Mouse (Mus musculus): ENCODE measurements around the gene Kcp. TPM values are rescaled to one million over a fixed set of nuclear protein-coding genes. Genes with fewer than 3 reads are reported as not detected.

Gene Kcp
- polyA plus RNA-seq, 1 experiment from 2014 or later, result 9.5 TPM

DNA sequence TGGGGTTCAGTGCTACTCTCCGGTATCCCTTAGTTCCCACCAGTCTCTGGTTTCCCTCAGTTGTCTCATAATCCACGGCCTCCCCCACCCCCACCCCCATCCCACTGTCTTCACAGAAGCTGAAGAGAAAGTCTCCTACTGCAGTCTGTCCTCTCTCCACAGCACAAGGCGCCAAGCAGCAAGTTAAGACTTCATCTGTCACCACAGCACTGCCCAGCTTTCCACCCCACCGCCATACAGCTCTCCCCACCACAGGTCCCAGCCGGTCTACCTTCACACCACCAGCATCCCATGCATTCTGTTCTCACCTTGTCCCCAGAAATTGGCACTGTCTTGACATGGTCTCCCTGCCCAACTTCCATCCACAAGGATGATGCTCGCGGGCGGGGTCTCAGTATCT, 918 bp downstream of the Kcp start:
- peak overlapping the region; percentile 82 for H3K4me2 ChIP-seq
- no peak overlapping the region for H3K27ac ChIP-seq (ENCODE audit: low read depth, low read length)
- 30% methylated on average over 8 of the region's 8 CpGs for WGBS
- peaks cover 31% of the 10 kb centered on the region for H3K27me3 ChIP-seq (replicated peaks; ENCODE audit: control insufficient read depth, insufficient read depth, low read length)
- H3K9me3 ChIP-seq (ENCODE audit: control insufficient read depth, low read length), result no peaks in the 10 kb centered on the region
- no peak for ATAC-seq (replicated peaks; ENCODE audit: low FRiP score)
- peaks cover 12% of the 10 kb centered on the region for H3K4me1 ChIP-seq (replicated peaks; ENCODE audit: control insufficient read depth, insufficient read depth, low read length)
- no peaks in the 10 kb centered on the region for H3K36me3 ChIP-seq (ENCODE audit: control insufficient read depth, insufficient read depth, low read length)
- peak overlapping the region; percentile 58 for H3K4me3 ChIP-seq (ENCODE audit: low read depth, low read length)
- no peak overlapping the region for H3K9ac ChIP-seq (ENCODE audit: low read depth, low read length)
- DNase-seq (ENCODE audit: low spot score), result no peak

DNA sequence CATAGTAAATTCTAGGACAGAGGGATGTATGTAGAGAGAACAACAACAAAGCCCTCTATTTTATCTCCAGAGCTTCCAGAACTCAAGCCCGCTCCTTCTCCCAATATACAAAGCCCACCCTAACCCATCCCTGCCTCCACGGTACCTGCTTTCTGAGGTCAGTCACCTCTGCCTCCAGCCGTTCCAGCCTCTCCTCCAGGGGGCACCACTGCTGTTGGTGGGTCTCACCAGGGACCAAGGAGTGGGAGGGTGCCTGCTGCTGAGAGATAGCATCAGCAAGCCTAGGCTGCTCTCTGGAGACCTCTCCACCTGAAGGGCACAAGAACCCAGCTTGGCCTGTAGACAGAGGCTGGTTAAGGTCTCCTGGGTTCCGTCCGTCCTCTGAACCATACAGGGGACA, 2.3 kb downstream of the Kcp start:
- no peaks in the 10 kb centered on the region for H3K36me3 ChIP-seq (ENCODE audit: control insufficient read depth, insufficient read depth, low read length)
- H3K9ac ChIP-seq (ENCODE audit: low read depth, low read length), result no peak overlapping the region
- no peaks in the 10 kb centered on the region for H3K9me3 ChIP-seq (ENCODE audit: control insufficient read depth, low read length)
- DNase-seq (ENCODE audit: low spot score) (no peak), ATAC-seq (replicated peaks; ENCODE audit: low FRiP score) (no peak)
- WGBS, result 83% methylated on average over 5 of the region's 5 CpGs
- no peak overlapping the region for H3K4me3 ChIP-seq (ENCODE audit: low read depth, low read length)
- no peak overlapping the region for H3K4me2 ChIP-seq
- H3K27ac ChIP-seq (ENCODE audit: low read depth, low read length), result no peak overlapping the region
- H3K4me1 ChIP-seq (replicated peaks; ENCODE audit: control insufficient read depth, insufficient read depth, low read length), result peaks cover 22% of the 10 kb centered on the region
- H3K27me3 ChIP-seq (replicated peaks; ENCODE audit: control insufficient read depth, insufficient read depth, low read length), result peaks cover 31% of the 10 kb centered on the region

DNA sequence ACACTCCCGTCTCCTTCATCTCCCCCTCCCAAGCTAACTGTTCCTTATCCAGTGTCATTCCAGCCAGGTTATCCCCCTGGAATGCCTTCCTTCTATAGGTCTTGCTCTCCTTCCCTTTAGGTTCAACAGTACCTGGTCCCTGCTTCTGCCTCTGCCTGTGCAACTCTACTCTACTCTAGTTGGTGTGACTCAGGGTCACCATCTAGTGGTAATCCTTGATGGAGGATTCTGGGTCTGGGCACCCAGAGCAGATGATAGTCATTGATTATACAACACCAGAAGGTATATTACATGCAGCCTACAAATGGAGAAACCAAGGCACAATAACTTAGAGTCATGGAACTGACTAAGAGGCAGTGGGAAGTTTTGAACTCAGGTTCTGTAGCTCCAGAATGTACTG, 6.2 kb downstream of the Kcp start:
- no peaks in the 10 kb centered on the region for H3K36me3 ChIP-seq (ENCODE audit: control insufficient read depth, insufficient read depth, low read length)
- H3K27ac ChIP-seq (ENCODE audit: low read depth, low read length), result no peak overlapping the region; the same call in 1 of the 2 replicates
- peaks cover 25% of the 10 kb centered on the region for H3K4me1 ChIP-seq (replicated peaks; ENCODE audit: control insufficient read depth, insufficient read depth, low read length)
- H3K4me2 ChIP-seq, result peak overlapping the region; percentile 12; the same call in 1 of the 2 replicates
- peaks cover 27% of the 10 kb centered on the region for H3K27me3 ChIP-seq (replicated peaks; ENCODE audit: control insufficient read depth, insufficient read depth, low read length)
- H3K4me3 ChIP-seq (ENCODE audit: low read depth, low read length), result no peak overlapping the region
- no peak for DNase-seq (ENCODE audit: low spot score)
- no peaks in the 10 kb centered on the region for H3K9me3 ChIP-seq (ENCODE audit: control insufficient read depth, low read length)
- 96% methylated on average over 1 of the region's 1 CpGs for WGBS
- no peak overlapping the region for H3K9ac ChIP-seq (ENCODE audit: low read depth, low read length)
- ATAC-seq (replicated peaks; ENCODE audit: low FRiP score), result 0 out of 2 replicates have a peak, but pooled peaks have one; percentile 42

- WGBS, result 59% methylated on average over 6 of the region's 6 CpGs
- H3K27me3 ChIP-seq (replicated peaks; ENCODE audit: control insufficient read depth, insufficient read depth, low read length), result peaks cover 29% of the 10 kb centered on the region
These were observed 6.9 kb downstream of the Kcp start for GRCm38 (mm10) chr6:29500810-29501209.

GRCm38 (mm10) chr6:29500177-29500576, 7.6 kb downstream of the Kcp start:
- no peak overlapping the region for H3K27ac ChIP-seq (ENCODE audit: low read depth, low read length)
- no peaks in the 10 kb centered on the region for H3K36me3 ChIP-seq (ENCODE audit: control insufficient read depth, insufficient read depth, low read length)
- WGBS, result 48% methylated on average over 7 of the region's 7 CpGs
- H3K4me1 ChIP-seq (replicated peaks; ENCODE audit: control insufficient read depth, insufficient read depth, low read length), result peaks cover 19% of the 10 kb centered on the region
- H3K9me3 ChIP-seq (ENCODE audit: control insufficient read depth, low read length), result no peaks in the 10 kb centered on the region
- H3K4me3 ChIP-seq (ENCODE audit: low read depth, low read length), result no peak overlapping the region
- H3K4me2 ChIP-seq, result peak overlapping the region; percentile 26; the same call in 1 of the 2 replicates
- peaks cover 33% of the 10 kb centered on the region for H3K27me3 ChIP-seq (replicated peaks; ENCODE audit: control insufficient read depth, insufficient read depth, low read length)
- ATAC-seq (replicated peaks; ENCODE audit: low FRiP score), result peak; percentile 55; the same call in 1 of the 2 replicates
- H3K9ac ChIP-seq (ENCODE audit: low read depth, low read length), result no peak overlapping the region
- no peak for DNase-seq (ENCODE audit: low spot score)

More at GRCm38 (mm10) chr6:29500810-29501209, 6.9 kb downstream of the Kcp start:
- Histone ChIP-seq H3K4me3 (ENCODE audit: low read depth, low read length) (no peak overlapping the region), H3K4me1 (replicated peaks; ENCODE audit: control insufficient read depth, insufficient read depth, low read length) (peaks cover 19% of the 10 kb centered on the region), H3K27ac (ENCODE audit: low read depth, low read length) (peak overlapping the region; percentile 48), H3K36me3 (ENCODE audit: control insufficient read depth, insufficient read depth, low read length) (no peaks in the 10 kb centered on the region), H3K4me2 (no peak overlapping the region; the same call in 1 of the 2 replicates), H3K9me3 (ENCODE audit: control insufficient read depth, low read length) (no peaks in the 10 kb centered on the region), H3K9ac (ENCODE audit: low read depth, low read length) (no peak overlapping the region)
- DNase-seq (ENCODE audit: low spot score) (no peak), ATAC-seq (replicated peaks; ENCODE audit: low FRiP score) (peak; percentile 77)

DNA sequence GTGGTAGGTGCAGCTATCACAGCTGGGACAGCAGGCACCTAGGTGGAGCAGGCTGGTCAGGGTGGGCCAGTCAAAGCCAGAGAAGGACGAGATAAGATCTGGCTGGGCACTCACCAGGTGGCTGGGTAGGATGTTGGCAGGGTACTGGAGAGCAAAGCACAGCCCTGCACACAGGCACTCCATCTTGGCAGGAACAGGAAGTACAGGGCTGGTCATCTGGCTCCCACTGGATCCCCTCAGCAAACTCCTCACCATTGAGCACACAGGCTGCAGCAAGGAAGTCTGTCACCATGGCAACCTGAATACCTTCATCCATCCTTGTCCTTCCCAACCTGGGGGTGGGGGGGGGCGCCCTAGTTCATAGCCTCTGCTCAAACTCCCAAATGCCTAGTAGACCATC, 10.0 kb downstream of the Kcp start:
- H3K36me3 ChIP-seq (ENCODE audit: control insufficient read depth, insufficient read depth, low read length), result no peaks in the 10 kb centered on the region
- peaks cover 33% of the 10 kb centered on the region for H3K27me3 ChIP-seq (replicated peaks; ENCODE audit: control insufficient read depth, insufficient read depth, low read length)
- WGBS, result 47% methylated on average over 2 of the region's 2 CpGs
- H3K27ac ChIP-seq (ENCODE audit: low read depth, low read length), result no peak overlapping the region
- H3K4me1 ChIP-seq (replicated peaks; ENCODE audit: control insufficient read depth, insufficient read depth, low read length), result peaks cover 19% of the 10 kb centered on the region
- no peak overlapping the region for H3K9ac ChIP-seq (ENCODE audit: low read depth, low read length)
- ATAC-seq (replicated peaks; ENCODE audit: low FRiP score) (no peak), DNase-seq (ENCODE audit: low spot score) (no peak)
- H3K4me3 ChIP-seq (ENCODE audit: low read depth, low read length), result no peak overlapping the region
- H3K9me3 ChIP-seq (ENCODE audit: control insufficient read depth, low read length), result no peaks in the 10 kb centered on the region
- H3K4me2 ChIP-seq, result no peak overlapping the region

DNA sequence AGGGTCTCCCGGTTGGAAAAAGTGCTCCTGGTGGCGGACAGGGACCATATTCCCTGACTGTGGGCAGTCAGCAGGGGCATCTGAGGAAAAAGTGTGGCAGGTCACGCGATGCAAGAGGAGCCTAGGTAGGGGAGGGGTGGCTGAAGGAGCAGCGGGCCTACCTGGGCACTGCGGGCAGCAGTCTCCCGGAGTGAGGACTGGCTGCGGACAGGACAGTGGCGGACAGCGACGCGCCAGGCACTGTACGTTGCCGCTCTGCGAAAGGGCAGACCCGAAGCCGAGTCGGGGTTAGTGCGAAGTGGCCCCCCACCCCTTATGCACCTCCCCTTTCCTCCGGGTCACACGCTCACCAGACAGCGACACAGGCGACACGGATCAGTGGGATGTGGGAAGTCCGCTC, 11.5 kb downstream of the Kcp start:
- DNase-seq (ENCODE audit: low spot score) (no peak), ATAC-seq (replicated peaks; ENCODE audit: low FRiP score) (no peak)
- WGBS, result 22% methylated on average over 25 of the region's 25 CpGs
- Histone ChIP-seq H3K9me3 (ENCODE audit: control insufficient read depth, low read length) (no peaks in the 10 kb centered on the region), H3K4me1 (replicated peaks; ENCODE audit: control insufficient read depth, insufficient read depth, low read length) (peaks cover 17% of the 10 kb centered on the region), H3K27me3 (replicated peaks; ENCODE audit: control insufficient read depth, insufficient read depth, low read length) (peaks cover 38% of the 10 kb centered on the region), H3K4me2 (no peak overlapping the region), H3K27ac (ENCODE audit: low read depth, low read length) (no peak overlapping the region), H3K36me3 (ENCODE audit: control insufficient read depth, insufficient read depth, low read length) (no peaks in the 10 kb centered on the region), H3K9ac (ENCODE audit: low read depth, low read length) (no peak overlapping the region), H3K4me3 (ENCODE audit: low read depth, low read length) (no peak overlapping the region)

DNA sequence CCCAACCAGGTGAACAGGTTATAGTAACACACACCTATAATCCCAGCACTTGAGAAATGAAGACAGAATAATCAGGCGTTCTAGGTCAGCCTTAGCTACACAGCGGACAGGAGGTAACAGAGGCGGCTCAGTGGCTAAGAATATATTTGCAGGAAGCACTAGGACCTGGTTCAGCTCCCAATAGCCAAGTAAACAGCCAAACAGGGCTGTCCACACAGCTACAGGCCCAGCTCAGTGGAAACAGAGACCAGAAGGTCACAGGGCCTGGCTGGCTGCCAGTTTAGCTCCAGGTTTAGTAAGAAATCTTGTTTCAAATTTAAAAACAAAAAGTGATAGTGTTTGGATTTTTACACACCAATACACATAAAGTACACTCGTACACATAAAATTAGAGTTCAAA, 13.7 kb downstream of the Kcp start:
- Histone ChIP-seq H3K36me3 (ENCODE audit: control insufficient read depth, insufficient read depth, low read length) (no peaks in the 10 kb centered on the region), H3K4me3 (ENCODE audit: low read depth, low read length) (no peak overlapping the region), H3K27ac (ENCODE audit: low read depth, low read length) (no peak overlapping the region), H3K27me3 (replicated peaks; ENCODE audit: control insufficient read depth, insufficient read depth, low read length) (peaks cover 51% of the 10 kb centered on the region), H3K9me3 (ENCODE audit: control insufficient read depth, low read length) (no peaks in the 10 kb centered on the region), H3K4me1 (replicated peaks; ENCODE audit: control insufficient read depth, insufficient read depth, low read length) (peaks cover 5% of the 10 kb centered on the region; the same call in 1 of the 2 replicates), H3K4me2 (no peak overlapping the region), H3K9ac (ENCODE audit: low read depth, low read length) (no peak overlapping the region)
- no peak for ATAC-seq (replicated peaks; ENCODE audit: low FRiP score)
- WGBS, result 79% methylated on average over 4 of the region's 4 CpGs
- no peak for DNase-seq (ENCODE audit: low spot score)

- WGBS, result 42% methylated on average over 2 of the region's 2 CpGs
- peaks cover 35% of the 10 kb centered on the region for H3K27me3 ChIP-seq (replicated peaks; ENCODE audit: control insufficient read depth, insufficient read depth, low read length)
- ATAC-seq (replicated peaks; ENCODE audit: low FRiP score), result no peak
These were observed 21.8 kb downstream of the Kcp start for GRCm38 (mm10) chr6:29485951-29486350.

More at GRCm38 (mm10) chr6:29485951-29486350, 21.8 kb downstream of the Kcp start:
- DNase-seq (ENCODE audit: low spot score), result no peak
- Histone ChIP-seq H3K4me1 (replicated peaks; ENCODE audit: control insufficient read depth, insufficient read depth, low read length) (peaks cover 3% of the 10 kb centered on the region; the same call in 1 of the 2 replicates), H3K4me3 (ENCODE audit: low read depth, low read length) (no peak overlapping the region), H3K27ac (ENCODE audit: low read depth, low read length) (no peak overlapping the region), H3K9me3 (ENCODE audit: control insufficient read depth, low read length) (no peaks in the 10 kb centered on the region), H3K9ac (ENCODE audit: low read depth, low read length) (no peak overlapping the region), H3K36me3 (ENCODE audit: control insufficient read depth, insufficient read depth, low read length) (no peaks in the 10 kb centered on the region), H3K4me2 (no peak overlapping the region)

All from liver, embryonic 11.5 days (tissue).